Comparison of ENCODE assay signal across 26 mouse cellular contexts in the genomic region with DNA sequence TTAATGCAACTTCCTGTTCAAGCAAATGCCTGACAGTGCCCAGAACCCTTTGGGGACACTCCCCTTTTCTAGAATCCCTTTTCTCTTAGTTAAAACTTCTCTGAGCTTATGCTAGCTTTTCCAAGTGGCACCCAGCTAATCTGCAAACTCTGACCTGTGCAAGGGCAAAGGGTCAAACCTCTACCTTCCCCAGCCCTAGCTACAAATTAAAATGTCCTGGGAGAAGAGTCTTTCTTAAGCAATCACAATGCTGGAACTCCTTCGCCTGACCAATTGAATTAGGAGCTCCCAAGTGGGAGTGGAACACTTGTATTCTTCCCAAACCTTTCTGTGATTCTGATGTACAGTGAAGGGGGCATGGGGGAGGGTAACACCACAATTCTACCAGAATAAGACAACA. TPM values are rescaled to one million over a fixed set of nuclear protein-coding genes. Genes with fewer than 3 reads are reported as not detected.
"Had no signal": no experiment of that assay in that cellular context is flagged by ENCODE, and none has a peak within 500 bp of the region (broad histone marks: within the 10 kb centered on the region; RNA-seq: fewer than 3 reads in every experiment).

No protein-coding gene starts in this region.

- H3K27ac ChIP-seq: gastrocnemius, adult 2 months; heart, embryonic 13.5 days; heart, embryonic 15.5 days; hindbrain, embryonic 13.5 days; hindbrain, embryonic 15.5 days; hindbrain, postnatal 0 days; kidney, embryonic 15.5 days; kidney, postnatal 0 days; limb, embryonic 13.5 days; limb, embryonic 15.5 days; liver, embryonic 12.5 days; liver, embryonic 14.5 days had no signal

- H3K4me3 ChIP-seq: gastrocnemius, adult 2 months; heart, embryonic 13.5 days; heart, embryonic 15.5 days; hindbrain, embryonic 13.5 days; hindbrain, embryonic 15.5 days; kidney, embryonic 15.5 days; limb, embryonic 13.5 days; limb, embryonic 15.5 days; liver, embryonic 12.5 days had no signal

- H3K4me1 ChIP-seq: heart, embryonic 13.5 days; heart, embryonic 15.5 days; hindbrain, embryonic 13.5 days; limb, embryonic 15.5 days; liver, embryonic 12.5 days had no signal

- DNase-seq: gastrocnemius, adult 2 months; gastrocnemius, postnatal 14 days; gastrocnemius, postnatal 36 days; heart, adult 18-20 months; heart, postnatal 14 days; heart, postnatal 36 days; kidney, adult 11 months; kidney, adult 2 months; kidney, adult 9 months; kidney, postnatal 14 days; kidney, postnatal 36 days; layer of hippocampus, adult 9-11 months; layer of hippocampus, postnatal 36 days; left cerebral cortex, postnatal 4 days had no signal

- H3K27me3 ChIP-seq: heart, embryonic 13.5 days; heart, embryonic 15.5 days; hindbrain, embryonic 13.5 days; hindbrain, embryonic 15.5 days; kidney, embryonic 15.5 days; limb, embryonic 13.5 days; limb, embryonic 15.5 days; liver, embryonic 12.5 days had no signal

RNA-seq across cellular contexts. Expression of a gene that starts 59.2 kb away (rescaled TPM):
- polyA plus RNA-seq: liver, embryonic 16.5 days had no signal
